Mouse (Mus musculus): ENCODE results near the gene Utp14b.

- TF ChIP-seq CTCF (IDR thresholded peaks at IDR 0.05; ENCODE audit: low read depth) (0 out of 2 replicates have a peak, but pooled peaks have one; percentile 16), EP300 (IDR thresholded peaks at IDR 0.05; ENCODE audit: low read depth) (no peak)
Measured at GRCm38 (mm10) chr1:78688149-78688548, 30.3 kb downstream of the Utp14b start.
